Mouse (Mus musculus) spleen, adult 2 months (tissue): ENCODE measurements around the gene Stx16.

Experiments used
- CTCF ChIP-seq: fragments of 200-500 bp; IDR thresholded peaks from 2 replicates; pipeline ENCODE4 v1.5.1; 2011; ENCODE audit warnings: mild to moderate bottlenecking, inconsistent platforms; ENCODE audit not compliant: insufficient read depth, insufficient read length, insufficient replicate concordance; ENCODE audit errors: extremely low read depth
- POLR2A ChIP-seq: fragments of 200-500 bp; IDR thresholded peaks from 2 replicates; pipeline ENCODE4 v1.6.1; 2011; ENCODE audit warnings: low read depth, low read length, inconsistent platforms

DNA sequence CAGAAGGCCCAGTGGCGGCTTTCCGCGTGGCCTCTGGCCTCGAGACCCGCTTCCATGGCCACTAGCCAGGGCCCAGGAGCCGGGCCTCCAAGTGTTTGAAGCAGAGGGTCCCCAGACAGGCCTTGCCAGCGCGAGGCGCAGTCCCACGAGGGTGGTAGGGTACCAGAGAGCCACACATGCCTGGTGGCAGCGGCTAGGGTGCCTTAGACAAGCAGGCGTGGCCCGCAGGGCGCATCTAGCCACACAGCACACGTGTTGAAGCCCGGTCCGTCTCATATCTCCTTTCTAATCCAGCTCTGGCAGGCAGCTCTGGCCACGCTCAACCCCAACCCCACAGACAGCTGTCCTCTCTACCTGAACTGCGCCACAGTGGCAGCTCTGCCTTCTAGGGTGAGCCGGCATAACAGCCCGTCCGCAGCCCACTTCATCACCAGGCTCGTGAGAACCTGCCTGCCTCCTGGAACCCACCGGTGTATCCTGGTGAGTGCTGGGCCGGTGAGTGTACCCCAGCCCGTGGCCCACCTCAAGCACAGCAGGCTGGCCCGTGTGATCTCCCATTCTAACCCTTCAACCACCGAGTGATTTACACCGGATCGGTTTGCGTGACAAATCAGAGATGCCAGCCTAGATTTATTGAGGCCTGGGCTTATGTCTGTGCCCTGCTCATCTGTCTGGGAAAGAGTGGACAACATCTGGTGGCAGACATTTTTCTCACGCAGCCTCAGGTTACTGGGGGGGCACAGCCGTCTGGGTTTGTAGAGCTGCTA, 34.9 kb downstream of the Stx16 start:
- no peak for TF ChIP-seq POLR2A
- TF ChIP-seq CTCF = no peak
